Mouse (Mus musculus) cerebellum, postnatal 4 days (tissue): ENCODE measurements around the gene Ptgfrn.

ENCODE experiments used
- DNase-seq, 2 experiments: peaks; one replicate each; pipeline ENCODE4 v3.0.0; 2022; ENCODE audit warnings: low spot score in 2 of 2, mixed read lengths in 1 of 2

Ptgfrn gene

GRCm38 (mm10) chr3:101110043-101110837, at the start of gene Ptgfrn:
TSS of gene Ptgfrn (minus strand) at chr3:101110278.
- DNase-seq, result peak in 1 of 2 experiments; percentile 67

DNA sequence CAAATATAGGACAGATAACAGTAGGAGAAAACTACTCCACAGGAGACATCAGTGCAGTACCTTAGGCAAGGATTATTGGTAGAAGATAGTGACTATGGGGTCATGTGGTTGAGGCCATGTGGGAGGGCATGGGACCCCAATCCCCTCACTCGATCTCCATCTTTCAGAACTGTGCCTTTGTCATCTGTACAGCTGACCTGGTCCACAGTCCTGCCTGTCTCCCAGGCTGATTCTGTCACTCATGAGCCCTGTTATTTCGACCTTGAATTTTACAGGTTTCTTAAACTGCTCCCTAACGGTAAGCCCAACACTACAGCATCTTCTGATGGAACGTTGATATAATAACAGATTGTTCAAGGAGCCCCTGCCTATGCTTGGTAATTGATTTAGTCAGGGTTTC, 49.6 kb upstream of the Ptgfrn start:
- no peak for DNase-seq

DNA sequence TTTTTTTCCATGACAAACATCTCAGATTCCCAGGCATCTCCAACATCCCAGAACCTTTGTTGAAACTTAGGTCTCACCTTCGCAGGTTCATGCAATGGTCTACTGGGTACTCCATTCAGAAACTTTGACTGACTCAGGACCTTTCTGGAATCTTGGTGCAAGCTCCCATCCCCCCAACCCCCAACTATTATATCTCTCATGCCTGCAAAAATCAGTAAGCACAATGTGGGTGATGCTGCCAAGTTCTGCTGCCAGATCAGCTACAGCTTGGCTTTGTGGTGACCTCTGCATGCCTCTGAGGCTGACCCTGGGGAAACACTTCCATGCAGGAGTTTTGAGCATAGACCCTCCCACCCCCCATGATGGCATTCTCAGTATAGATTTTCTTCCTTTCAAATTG, 44.0 kb upstream of the Ptgfrn start:
- no peak for DNase-seq

DNA sequence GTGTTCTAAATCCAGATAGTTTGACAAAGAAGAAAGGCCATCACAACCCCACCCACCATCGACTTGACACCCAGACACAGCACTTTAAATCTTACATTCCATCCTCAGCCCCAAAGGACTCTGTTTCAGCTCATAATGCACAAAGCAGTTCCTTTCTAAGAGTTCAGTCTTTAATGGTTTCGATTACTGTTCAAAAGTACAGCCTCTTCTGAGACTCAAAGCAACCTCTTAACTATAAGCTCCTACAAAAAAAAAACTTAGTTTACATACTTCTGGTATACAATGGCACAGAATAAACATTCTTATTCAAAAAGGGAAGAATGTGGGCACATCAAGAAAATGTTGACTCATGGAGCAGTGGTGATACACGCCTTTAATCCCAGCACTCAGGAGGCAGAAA, 43.3 kb upstream of the Ptgfrn start:
- DNase-seq, result no peak

DNA sequence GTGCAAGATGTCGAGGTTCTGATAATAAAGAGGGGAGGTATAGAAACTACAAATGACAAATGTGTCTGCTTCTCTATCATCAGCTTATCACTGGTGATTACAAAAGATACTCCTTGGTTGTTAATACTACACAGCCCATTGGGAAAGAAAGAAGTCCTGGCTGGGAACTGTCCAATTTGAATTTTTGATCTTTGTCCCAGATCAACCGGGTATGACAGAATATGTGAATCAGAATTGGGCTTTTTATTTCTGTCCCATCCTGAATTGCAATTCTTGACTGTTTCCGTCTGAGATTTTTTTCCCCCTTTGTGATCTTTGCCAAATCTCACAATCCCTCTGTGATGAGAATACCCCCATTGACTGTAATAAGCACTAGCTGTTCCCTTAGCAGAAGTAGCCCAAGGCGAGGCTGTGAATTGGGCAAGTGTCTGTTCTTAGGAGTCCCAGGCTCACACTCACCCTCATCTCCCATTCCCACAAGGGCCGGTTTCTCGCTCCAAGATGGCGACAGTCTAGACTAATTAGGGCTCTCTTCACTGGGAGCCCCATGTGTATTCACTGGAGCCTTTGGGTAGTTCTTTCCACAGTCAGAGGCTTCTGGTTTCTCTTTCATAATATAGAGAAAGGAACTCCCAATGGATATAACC, 36.2 kb upstream of the Ptgfrn start:
- no peak for DNase-seq

GRCm38 (mm10) chr3:101145292-101146046, 35.4 kb upstream of the Ptgfrn start:
- DNase-seq, result peak in 1 of 2 experiments; percentile 32

DNA sequence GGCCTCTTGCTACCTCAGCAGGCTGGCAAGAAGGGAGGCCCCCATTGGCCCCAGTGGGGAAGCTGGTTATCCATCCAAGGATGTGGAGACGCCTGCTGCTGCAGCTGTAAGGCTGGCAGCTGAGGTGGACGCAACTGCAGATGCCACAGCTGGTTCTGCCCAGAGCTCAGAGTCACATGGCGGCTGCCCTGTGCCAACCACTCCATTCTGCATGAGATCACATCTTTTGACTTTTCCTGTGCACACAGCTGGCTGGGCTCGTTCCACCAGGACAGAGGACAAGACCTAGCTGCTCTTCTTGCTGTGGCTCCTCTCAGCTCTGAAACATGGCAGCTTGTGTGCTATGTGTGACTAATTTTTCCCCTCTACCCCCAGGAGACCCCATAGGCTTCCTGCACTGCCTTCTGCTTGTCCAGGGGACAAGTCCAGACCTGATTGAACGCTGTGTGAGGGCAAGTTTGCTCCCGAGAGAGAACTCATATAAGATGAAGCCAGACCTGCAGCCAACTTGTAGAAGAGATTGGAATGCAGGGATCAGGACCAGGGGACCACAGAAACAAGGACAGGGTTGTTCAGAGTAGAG, 34.4 kb upstream of the Ptgfrn start:
- no peak for DNase-seq

GRCm38 (mm10) chr3:101143465-101143864, 33.4 kb upstream of the Ptgfrn start:
- no peak for DNase-seq

DNA sequence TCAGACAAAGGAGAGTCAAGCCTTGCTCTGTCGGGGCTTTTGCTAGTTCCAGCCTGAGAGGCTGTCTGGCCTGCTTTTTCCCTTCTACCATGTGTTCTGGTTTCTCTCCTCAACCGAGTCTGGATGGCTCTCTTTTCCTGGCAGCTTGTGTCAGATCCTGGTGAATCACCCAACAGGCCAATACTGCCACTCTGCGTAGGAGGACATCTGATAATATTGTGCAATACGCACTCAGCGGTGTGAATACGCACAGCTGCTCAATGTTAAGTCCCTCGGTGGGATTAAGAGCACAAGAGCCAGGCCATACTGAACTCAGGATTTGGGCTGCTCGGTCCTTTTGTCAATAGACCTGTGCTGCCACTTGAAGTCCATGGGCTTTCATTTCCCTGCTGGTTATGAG, 31.8 kb upstream of the Ptgfrn start:
- DNase-seq, result no peak

- DNase-seq, result no peak
Measured at GRCm38 (mm10) chr3:101139958-101140357, 29.9 kb upstream of the Ptgfrn start.

DNA sequence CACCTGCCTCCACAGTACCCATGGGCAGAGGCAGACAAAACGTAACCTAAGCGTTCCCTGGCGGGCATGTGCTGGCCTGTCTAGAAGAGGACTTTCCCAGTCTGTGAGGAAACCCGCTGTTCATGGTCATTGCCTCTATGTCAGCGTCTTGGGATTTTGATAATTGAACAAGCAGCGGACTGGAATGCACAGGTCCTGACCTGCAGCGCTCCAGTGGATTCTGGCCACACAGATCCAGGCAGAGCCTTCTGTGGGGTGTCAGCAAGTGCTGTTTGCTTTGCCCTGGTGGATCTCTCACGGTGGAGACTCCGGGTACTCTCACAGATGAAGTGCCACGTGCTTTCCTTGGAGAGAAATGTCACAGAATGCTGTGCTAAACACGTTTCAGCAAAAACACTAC, 26.4 kb upstream of the Ptgfrn start:
- DNase-seq, result no peak

DNA sequence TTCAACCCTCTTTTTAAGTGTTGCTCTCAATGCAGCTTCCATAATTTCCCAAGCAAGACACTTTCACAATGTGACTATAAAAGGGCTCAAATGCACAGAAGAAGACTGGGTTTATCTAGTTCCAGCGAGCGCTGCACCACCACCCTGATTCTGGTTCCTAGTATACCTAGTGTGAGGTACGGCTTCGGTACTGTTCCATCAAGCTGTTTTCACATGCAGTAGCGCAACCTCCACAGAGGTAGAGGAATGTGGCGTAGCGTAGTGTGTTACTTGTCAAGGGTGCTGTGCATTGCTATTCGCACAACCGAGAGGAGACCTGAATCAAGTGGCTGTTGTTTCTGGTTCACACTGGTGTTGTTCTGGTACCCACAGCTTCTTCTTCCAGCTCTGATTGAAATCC, 24.8 kb upstream of the Ptgfrn start:
- no peak for DNase-seq

GRCm38 (mm10) chr3:101132981-101133380, 22.9 kb upstream of the Ptgfrn start:
- no peak for DNase-seq

DNA sequence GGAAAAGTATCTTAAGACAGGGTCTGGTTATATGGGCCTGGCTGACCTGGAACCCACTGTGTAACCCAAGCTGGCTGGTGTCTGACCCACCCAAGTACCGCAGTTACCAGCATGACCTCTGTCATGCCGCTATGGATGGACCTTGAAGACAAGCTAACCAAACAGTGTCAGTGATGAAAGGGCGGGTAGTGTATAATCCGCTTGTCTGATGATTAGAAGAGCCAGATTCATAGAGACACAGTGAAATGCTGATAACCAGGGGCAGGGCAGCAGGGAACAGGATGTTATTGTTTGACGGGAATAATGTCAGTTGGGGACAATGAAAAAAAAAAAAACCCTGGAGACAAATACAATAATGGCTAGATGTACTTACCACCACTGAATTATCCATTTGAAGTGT, 21.7 kb upstream of the Ptgfrn start:
- no peak for DNase-seq

DNA sequence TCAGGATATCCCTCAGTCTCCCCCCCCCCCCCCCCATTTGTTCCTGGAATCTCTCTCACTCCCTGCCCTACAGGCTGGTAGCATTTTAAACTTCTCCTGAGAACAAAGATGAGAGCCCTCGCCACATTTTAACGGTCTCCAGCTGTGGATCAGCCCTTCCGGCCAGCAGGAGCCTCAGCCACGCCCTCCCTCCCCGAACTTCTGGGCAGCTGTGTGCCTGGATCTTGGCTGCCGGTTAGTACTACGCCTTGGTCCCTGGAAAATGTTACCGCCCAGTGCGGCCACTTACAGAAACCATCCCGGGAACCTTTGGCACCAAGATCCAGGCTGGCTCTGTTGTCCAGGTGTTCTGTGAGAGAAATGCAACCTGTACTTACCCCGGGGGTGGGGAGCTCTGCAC, 20.4 kb upstream of the Ptgfrn start:
- no peak for DNase-seq

DNA sequence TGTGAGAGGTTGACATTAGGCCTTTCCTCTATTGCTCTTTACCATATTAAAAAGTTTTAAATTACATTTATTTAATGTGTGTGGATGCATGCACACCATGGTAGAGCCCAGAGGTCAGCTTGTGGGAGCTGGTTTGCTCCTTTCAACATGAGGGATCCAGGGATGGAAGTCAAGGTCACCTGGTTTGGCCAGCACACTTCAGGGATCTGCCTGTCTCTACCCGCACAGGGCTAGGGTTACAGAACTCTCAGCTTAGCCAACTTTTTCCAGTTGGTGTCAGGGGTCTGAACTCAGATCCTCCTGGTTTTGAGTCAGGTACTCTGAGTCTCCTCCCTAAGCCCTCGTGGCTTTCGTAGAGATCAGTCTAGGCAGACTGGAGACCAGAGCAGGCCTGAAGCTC, 19.5 kb upstream of the Ptgfrn start:
- no peak for DNase-seq

DNA sequence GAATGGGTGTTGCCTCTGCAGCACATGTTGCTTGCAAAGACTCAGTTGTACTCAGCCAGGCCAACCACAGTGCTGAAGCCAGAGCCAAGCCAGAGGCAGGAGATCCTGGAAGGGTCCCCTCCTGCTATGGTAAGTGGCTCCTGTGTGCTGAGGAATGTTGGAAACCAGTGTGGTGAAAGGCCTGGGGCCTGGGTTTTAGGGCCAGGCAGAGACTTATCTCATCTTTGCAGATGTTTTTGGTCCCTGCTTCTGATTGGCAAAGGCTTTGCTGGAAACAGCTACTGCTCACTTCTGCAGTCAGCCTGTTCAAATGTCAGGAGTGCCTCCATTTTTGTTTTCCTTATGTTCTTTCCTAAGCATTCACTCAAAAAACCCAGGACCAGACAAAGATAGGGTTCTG, 19.0 kb upstream of the Ptgfrn start:
- DNase-seq, result no peak

GRCm38 (mm10) chr3:101127766-101128165, 17.7 kb upstream of the Ptgfrn start:
- no peak for DNase-seq

- DNase-seq, result no peak
Measured at GRCm38 (mm10) chr3:101124716-101125115, 14.6 kb upstream of the Ptgfrn start.

DNA sequence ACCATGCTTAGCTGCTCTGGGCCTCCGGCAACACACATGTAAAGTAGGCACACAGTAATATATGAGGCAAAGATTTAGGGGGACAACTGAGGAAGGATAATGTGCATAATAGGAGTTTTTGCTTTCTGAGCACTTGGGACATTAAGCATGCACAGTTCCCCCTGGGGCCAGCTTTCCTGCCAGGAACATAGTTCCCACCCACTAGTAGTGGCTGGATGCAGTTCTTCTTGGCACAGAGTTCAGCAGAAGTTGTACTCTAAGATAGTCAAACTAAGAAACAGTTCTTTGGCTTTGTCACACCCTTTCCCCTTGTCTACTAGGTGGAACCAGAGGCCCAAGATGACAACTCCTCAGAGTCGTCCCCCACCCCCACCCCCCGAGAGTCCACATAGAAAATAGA, 12.4 kb upstream of the Ptgfrn start:
- DNase-seq, result no peak

DNA sequence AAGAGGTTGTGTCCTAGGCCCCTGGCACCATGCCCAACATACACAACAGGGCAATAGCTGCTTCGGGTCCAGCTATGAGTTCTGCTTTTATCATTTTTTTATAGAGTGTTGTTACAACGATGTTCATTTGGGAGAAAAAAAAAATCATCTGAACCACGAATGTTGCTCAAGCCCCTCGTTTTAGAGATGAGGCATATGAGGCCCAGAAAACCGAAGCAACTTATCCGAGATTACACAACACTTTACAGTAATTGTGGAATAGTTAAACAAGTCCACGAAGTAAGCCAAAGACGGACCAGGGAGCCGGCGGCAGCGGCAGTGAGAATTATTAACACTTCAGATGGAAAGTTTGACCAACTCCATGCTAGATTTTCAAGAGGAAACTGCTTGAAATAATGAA, 7.7 kb upstream of the Ptgfrn start:
- no peak for DNase-seq

DNA sequence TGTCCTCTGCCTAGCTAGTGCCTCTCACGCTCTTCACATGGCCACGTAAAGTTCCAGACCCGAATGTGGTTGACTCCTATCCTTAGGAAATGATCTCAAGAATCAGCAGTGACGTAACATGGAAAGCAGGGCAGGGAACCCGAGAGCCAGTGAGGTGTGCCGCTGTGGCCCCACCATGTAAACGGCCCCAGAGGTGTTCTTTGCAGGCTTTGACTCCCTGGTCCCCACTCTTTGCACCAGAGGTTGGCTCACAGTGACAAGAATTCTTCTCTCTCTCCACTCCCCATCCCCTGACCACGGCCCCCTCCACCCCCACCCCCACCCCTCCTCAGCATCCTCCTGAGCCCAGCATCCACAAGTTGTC, 7.3 kb upstream of the Ptgfrn start:
- no peak for DNase-seq
